ENCODE assay signal across 9 mouse cellular contexts in the genomic region with DNA sequence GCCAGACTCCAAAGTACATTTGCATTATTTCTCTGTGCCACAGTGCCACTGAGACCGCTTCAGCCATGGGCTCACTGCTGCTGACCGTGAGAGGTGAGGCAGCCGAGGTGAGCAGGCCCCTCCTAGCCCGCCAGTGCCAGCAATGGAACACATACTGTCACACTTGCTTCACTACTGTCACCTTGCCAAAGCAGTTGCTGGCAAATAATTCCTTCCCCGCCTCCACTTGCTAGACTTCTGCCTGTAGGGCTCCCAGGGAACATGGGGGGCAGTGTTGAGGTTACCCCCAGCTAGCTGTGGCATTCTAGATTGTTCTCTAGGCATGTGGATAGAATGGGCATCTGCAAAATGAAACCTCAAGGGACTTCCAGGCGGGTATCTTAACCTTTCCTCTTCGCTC. TPM values are rescaled to one million over a fixed set of nuclear protein-coding genes. Genes with fewer than 3 reads are reported as not detected.
DNase-seq lines count a peak whose midpoint lies in the region; ATAC-seq and TF ChIP-seq lines count a peak whose summit lies in the region.
"Had no signal": no experiment of that assay in that cellular context is flagged by ENCODE, and none has a peak within 500 bp of the region (broad histone marks: within the 10 kb centered on the region; RNA-seq: fewer than 3 reads in every experiment).

No protein-coding gene starts in this region.

- no peaks in the 10 kb centered on the region for H3K36me3 ChIP-seq in heart, postnatal 0 days (replicated peaks; ENCODE audit: control insufficient read depth, insufficient read depth, low read length)
- H3K36me3 ChIP-seq: liver, embryonic 13.5 days had no signal

- H3K4me1 ChIP-seq in heart, postnatal 0 days (ENCODE audit: control insufficient read depth, insufficient read depth) = peaks cover 11% of the 10 kb centered on the region

- DNase-seq in lung, adult 18-20 months = peak; percentile 49 to 67
- no peak for DNase-seq in lung, postnatal 25 days (ENCODE audit: low spot score)
- DNase-seq in cerebellum, adult 18-20 months = peak; percentile 85 to 88
- DNase-seq in heart, postnatal 0 days (ENCODE audit: low spot score) = peak; percentile 67
- DNase-seq in left cerebral cortex, postnatal 4 days = peak; percentile 69
- DNase-seq in natural killer cell, adult 2 months (ENCODE audit: low spot score in 2 of 2) = no peak
- DNase-seq in spleen, postnatal 14 days (ENCODE audit: low spot score in 2 of 2) = no peak
- DNase-seq: liver, embryonic 13.5 days had no signal

- H3K4me2 ChIP-seq in heart, postnatal 0 days (ENCODE audit: low read depth, low read length) = no peak overlapping the region
- H3K4me2 ChIP-seq: liver, embryonic 13.5 days had no signal

- H3K4me3 ChIP-seq in heart, postnatal 0 days (ENCODE audit: low read depth, low read length) = no peak overlapping the region
- H3K4me3 ChIP-seq: liver, embryonic 13.5 days had no signal

- H3K27me3 ChIP-seq in heart, postnatal 0 days (ENCODE audit: control insufficient read depth, insufficient read depth, low read length) = peaks cover 42% of the 10 kb centered on the region

- no peak overlapping the region for H3K9ac ChIP-seq in heart, postnatal 0 days (replicated peaks; ENCODE audit: low read depth, low read length)
- H3K9ac ChIP-seq: liver, embryonic 13.5 days had no signal

- no peak for TF ChIP-seq EP300 in heart, postnatal 0 days (IDR thresholded peaks at IDR 0.05; ENCODE audit: low read depth)

- ATAC-seq in heart, postnatal 0 days (ENCODE audit: insufficient read depth, low read depth) = peak; percentile 71

- 49% methylated on average over 7 of the region's 7 CpGs for WGBS in heart, postnatal 0 days

- no peaks in the 10 kb centered on the region for H3K9me3 ChIP-seq in heart, postnatal 0 days (replicated peaks; ENCODE audit: control insufficient read depth, low read length)
- H3K9me3 ChIP-seq: liver, embryonic 13.5 days had no signal

- no peak for TF ChIP-seq CTCF in heart, postnatal 0 days (IDR thresholded peaks at IDR 0.05; ENCODE audit: low read depth)

- intact Hi-C loops in left cerebral cortex, postnatal 4 days (cut with DNase I) = no loop called here

- H3K27ac ChIP-seq in heart, postnatal 0 days (ENCODE audit: low read depth) = no peak overlapping the region
- H3K27ac ChIP-seq: liver, embryonic 13.5 days had no signal

RNA-seq across cellular contexts. Expression of a gene that starts 6.0 kb away (rescaled TPM):
- total RNA-seq in heart, postnatal 0 days (2014; rRNA removed; ENCODE audit: low replicate concordance) = 0.23 and 0.31 TPM in 2 replicates
- polyA plus RNA-seq in heart, postnatal 0 days (2015; fragmentation: Nextera tagmentation; extraction: Ambion mirVana) = 0.34 and 0.63 TPM in 2 replicates
- 1,000 to 10,000 TPM; 1,229 to 1,264 TPM for total RNA-seq in left cerebral cortex, postnatal 4 days (2021)

RNA-seq across cellular contexts. Expression of a gene that starts 51.1 kb away (rescaled TPM):
- total RNA-seq in heart, postnatal 0 days (2014; rRNA removed; ENCODE audit: low replicate concordance) = not detected in 2 replicates
- not detected in 2 replicates for polyA plus RNA-seq in heart, postnatal 0 days (2015; fragmentation: Nextera tagmentation; extraction: Ambion mirVana)
- total RNA-seq in left cerebral cortex, postnatal 4 days (2021) = not detected
- polyA plus RNA-seq: liver, embryonic 13.5 days; small intestine, adult 2 months had no signal

Comparison
In these comparisons a context has a peak if more than half of its experiments do, and no peak if none do; other contexts are left out.
1. DNase-seq: peak in lung, adult 18-20 months (2 of 2), cerebellum, adult 18-20 months (2 of 2), heart, postnatal 0 days (single experiment) and left cerebral cortex, postnatal 4 days (single experiment); none in lung, postnatal 25 days (single experiment), natural killer cell, adult 2 months (0 of 2) and spleen, postnatal 14 days (0 of 2).
2. RNA of a gene that starts 6.0 kb away (total RNA-seq): 1,229 to 1,264 TPM in left cerebral cortex, postnatal 4 days; 0.23 to 0.31 TPM in heart, postnatal 0 days; every median in the first group is over 100 times any median in the second.